Mouse (Mus musculus) urinary bladder, postnatal 36 days (tissue): ENCODE measurements at regions not wholly inside any gene's neighbourhood (a gene's known extent, or its start where the extent isn't known, plus 50 kb on each side); places are given as distances from the start of the nearest gene placed in this dataset.

Experiments used
- DNase-seq, 2 experiments: peaks; one replicate each; pipeline ENCODE4 v3.0.0; 2022; ENCODE audit warnings: low spot score in 2 of 2, mixed read lengths in 1 of 2

DNA sequence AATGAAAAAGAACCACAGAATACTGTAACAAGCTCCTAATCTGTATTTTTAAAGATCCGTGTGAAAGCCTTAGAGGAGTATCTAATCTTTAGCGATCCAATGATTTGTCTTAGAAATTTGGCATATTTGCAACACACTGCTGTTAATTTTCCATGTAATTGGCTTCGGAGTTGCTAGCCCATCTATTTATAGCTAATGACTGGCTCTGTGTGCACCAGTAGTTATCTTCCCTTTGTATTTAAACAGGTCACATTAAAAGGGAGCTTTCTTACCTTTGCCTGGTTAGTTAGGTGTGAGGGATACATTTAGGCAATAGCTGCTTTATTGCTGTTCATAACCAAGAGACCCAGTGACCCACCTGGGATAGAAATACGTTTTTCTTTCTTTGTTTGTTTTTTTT is 256.3 kb upstream of the Mme start:
- DNase-seq = no peak

- DNase-seq = no peak
Observed at GRCm38 (mm10) chr3:62976906-62977305, 264.4 kb upstream of the Mme start.

- DNase-seq = no peak
Observed at GRCm38 (mm10) chr3:62963244-62963643, 278.1 kb upstream of the Mme start.

GRCm38 (mm10) chr3:62962608-62963007 is 278.7 kb upstream of the Mme start:
- DNase-seq = no peak

GRCm38 (mm10) chr3:62945356-62945755 is 296.0 kb upstream of the Mme start:
- DNase-seq = no peak

- no peak for DNase-seq
Observed at GRCm38 (mm10) chr3:62938601-62939000, 302.7 kb upstream of the Mme start.

- DNase-seq = no peak
Observed at GRCm38 (mm10) chr3:62924441-62924840, 316.9 kb upstream of the Mme start.

GRCm38 (mm10) chr3:62916899-62917298 is 312.0 kb upstream of the Gpr149 start:
- DNase-seq = no peak

GRCm38 (mm10) chr3:62885104-62885503 is 280.2 kb upstream of the Gpr149 start:
- no peak for DNase-seq

GRCm38 (mm10) chr3:62882310-62883073 is 277.6 kb upstream of the Gpr149 start:
- no peak for DNase-seq

DNA sequence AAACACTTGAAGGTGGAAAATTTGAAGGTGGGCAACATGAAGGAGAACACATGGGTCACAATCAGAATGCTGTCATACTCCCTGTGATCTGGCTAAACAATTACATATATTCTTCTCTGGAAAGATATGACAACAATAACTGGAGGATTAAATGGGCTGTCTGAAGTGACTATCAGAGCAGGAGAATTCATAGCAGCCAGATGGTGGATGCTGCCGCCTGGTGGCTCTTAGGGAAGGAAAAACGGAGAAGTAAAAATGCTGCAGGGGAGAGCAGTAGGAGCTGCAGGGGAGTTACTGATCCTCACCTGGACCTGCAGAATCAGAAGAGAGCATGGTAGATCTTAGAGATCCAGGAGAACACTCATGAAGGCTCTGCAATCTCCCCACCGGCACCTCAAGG is 255.8 kb upstream of the Gpr149 start:
- DNase-seq = no peak

DNA sequence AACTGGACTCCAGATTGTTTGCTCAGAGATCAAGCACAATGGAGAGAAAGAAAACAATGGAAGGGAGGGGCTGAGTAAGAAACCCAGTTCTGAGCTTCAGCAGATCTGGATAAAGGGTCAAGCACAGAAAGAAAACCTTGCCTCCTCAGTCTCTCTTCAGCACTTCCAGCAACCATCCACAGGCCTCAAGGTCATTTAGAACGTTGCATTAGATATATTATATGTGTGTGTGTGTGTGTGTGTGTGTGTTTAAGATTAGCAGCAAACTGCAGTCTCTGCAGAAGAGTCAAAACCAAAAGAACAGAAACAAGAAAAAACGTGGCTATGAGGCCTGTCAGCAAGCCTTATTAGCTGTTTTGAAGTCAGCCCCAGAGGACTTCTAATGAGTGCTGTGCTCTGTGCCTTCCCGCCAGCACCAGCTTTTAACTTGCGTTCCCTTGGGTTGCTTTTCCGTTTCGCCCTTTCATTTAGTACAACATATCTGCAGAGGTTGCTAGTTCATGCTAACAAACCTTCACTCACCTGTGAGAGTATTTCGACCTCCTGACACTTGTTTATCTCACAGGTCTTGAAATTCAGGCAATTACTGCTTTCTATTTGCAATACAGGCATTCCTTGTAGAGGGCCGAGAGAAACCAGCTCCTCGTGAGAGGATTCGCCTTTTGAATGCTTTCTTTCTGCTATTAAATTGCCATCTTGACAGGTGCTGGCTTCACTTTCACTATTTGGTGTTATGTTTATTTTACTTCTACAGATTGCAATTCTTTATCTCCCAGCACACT is 230.9 kb upstream of the Gpr149 start:
- no peak for DNase-seq

DNA sequence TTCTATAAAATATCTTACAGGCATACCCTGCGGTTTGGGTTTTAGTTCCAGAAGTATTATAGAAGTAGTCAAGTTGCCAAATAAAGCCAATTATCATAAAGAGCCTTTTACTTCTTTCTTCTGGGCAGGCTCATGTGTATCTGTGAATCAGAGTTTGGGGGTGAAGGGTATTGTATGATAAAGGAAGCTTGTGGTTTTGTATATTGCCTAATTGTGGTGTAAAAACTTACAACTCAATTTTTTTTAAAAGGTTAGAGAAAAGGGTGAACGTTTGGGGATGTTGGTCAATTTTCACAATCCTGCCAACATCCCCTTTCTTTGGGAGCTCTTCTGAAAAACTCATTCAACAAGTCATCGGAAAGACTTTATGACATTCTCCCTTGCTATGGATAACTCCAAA is 219.0 kb upstream of the Gpr149 start:
- no peak for DNase-seq

DNA sequence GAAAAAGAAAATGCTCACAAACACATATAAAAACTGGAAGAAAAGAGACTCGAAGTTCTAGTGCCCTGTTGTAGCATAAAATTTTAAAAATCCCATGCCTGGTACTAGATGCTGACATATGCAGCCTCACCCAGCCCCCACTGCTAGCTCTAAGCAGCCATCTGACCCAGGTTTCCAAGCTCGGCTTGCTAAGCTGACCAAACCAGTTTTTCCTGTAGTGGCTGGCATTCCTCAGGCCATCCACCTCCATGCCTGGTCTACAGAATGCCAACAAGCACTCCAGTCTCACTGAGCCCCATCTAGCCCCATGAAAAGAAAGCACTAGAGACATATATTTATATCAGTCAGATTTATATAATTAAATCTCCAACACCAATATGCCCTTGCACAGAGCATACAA is 196.1 kb upstream of the Gpr149 start:
- peak; percentile 32 to 42 for DNase-seq

GRCm38 (mm10) chr3:62786233-62786632 is 181.3 kb upstream of the Gpr149 start:
- DNase-seq = no peak
